Mouse (Mus musculus) brain, embryonic 14.5 days (tissue): ENCODE data around the gene Nell2.

Experiments
- CTCF ChIP-seq: fragments of 200-500 bp; IDR thresholded peaks from 2 replicates; pipeline ENCODE4 v1.5.1; 2012; ENCODE audit warnings: inconsistent platforms, mild to moderate bottlenecking, moderate library complexity, borderline replicate concordance; ENCODE audit not compliant: insufficient read depth, insufficient read length; ENCODE audit errors: extremely low read depth
- POLR2A ChIP-seq: fragments of 200-500 bp; IDR thresholded peaks from 2 replicates; pipeline ENCODE4 v1.6.1; 2012; ENCODE audit warnings: mild to moderate bottlenecking, inconsistent platforms, borderline replicate concordance; ENCODE audit not compliant: poor library complexity, insufficient read depth, insufficient read length, severe bottlenecking; ENCODE audit errors: extremely low read depth

GRCm38 (mm10) chr15:95108626-95109025, 419.7 kb downstream of the Nell2 start:
- TF ChIP-seq CTCF = no peak
- TF ChIP-seq POLR2A = no peak
